8 mouse cellular contexts compared by ENCODE assay signal in genomic region chr5:135904259-135904658, GRCm38 (mm10). TPM values are rescaled to one million over a fixed set of nuclear protein-coding genes. Genes with fewer than 3 reads are reported as not detected.
A peak's percentile ranks its signal among the peaks of the same experiment; 100 is the strongest.
DNase-seq lines count a peak whose midpoint lies in the region; ATAC-seq and TF ChIP-seq lines count a peak whose summit lies in the region.

No protein-coding gene starts in this region.

- DNase-seq in gastrocnemius, adult 2 months, result no peak
- DNase-seq in gastrocnemius, adult 8-10 months (ENCODE audit: low spot score in 2 of 2), result no peak
- no peak for DNase-seq in lung, postnatal 4 days
- DNase-seq in urinary bladder, postnatal 4 days (ENCODE audit: low spot score in 2 of 2), result no peak
- no peak for DNase-seq in cerebellum, postnatal 10 days

- H3K4me2 ChIP-seq in lung, embryonic 15.5 days, result peak overlapping the region; percentile 81
- H3K4me2 ChIP-seq in intestine, postnatal 0 days (replicated peaks; ENCODE audit: low read depth), result peak overlapping the region; percentile 75
- H3K4me2 ChIP-seq in stomach, embryonic 16.5 days (ENCODE audit: low read depth, low read length), result peak overlapping the region; percentile 65

- no peak for TF ChIP-seq CTCF in gastrocnemius, adult 2 months (IDR thresholded peaks at IDR 0.05)
- no peak for TF ChIP-seq CTCF in intestine, postnatal 0 days (IDR thresholded peaks at IDR 0.05; ENCODE audit: low read depth)

- H3K9ac ChIP-seq in lung, embryonic 15.5 days, result no peak overlapping the region
- no peak overlapping the region for H3K9ac ChIP-seq in intestine, postnatal 0 days (ENCODE audit: low read depth, low read length)
- no peak overlapping the region for H3K9ac ChIP-seq in stomach, embryonic 16.5 days (ENCODE audit: low read length)

- no peak for ATAC-seq in lung, embryonic 15.5 days (ENCODE audit: borderline replicate concordance, extremely low read depth, low FRiP score, low TSS enrichment)
- no peak for ATAC-seq in intestine, postnatal 0 days
- no peak for ATAC-seq in stomach, embryonic 16.5 days (ENCODE audit: insufficient read depth, low FRiP score)

- peaks cover 45% of the 10 kb centered on the region for H3K4me1 ChIP-seq in lung, embryonic 15.5 days
- no peaks in the 10 kb centered on the region for H3K4me1 ChIP-seq in intestine, postnatal 0 days (replicated peaks; ENCODE audit: control insufficient read depth, insufficient read depth, low read length)
- H3K4me1 ChIP-seq in stomach, embryonic 16.5 days (ENCODE audit: control insufficient read depth, insufficient read depth, low read length), result no peaks in the 10 kb centered on the region; the same call in 1 of the 2 replicates

- peaks cover 21% of the 10 kb centered on the region; the same call in 1 of the 2 replicates for H3K36me3 ChIP-seq in lung, embryonic 15.5 days
- peaks cover 4% of the 10 kb centered on the region; the same call in 1 of the 2 replicates for H3K36me3 ChIP-seq in intestine, postnatal 0 days (ENCODE audit: control insufficient read depth, insufficient read depth)
- H3K36me3 ChIP-seq in stomach, embryonic 16.5 days (ENCODE audit: control insufficient read depth, insufficient read depth, low read length), result no peaks in the 10 kb centered on the region

- H3K4me3 ChIP-seq in gastrocnemius, adult 2 months, result peak overlapping the region; percentile 70
- H3K4me3 ChIP-seq in lung, embryonic 15.5 days, result no peak overlapping the region
- no peak overlapping the region for H3K4me3 ChIP-seq in intestine, postnatal 0 days (ENCODE audit: low read depth, low read length)
- no peak overlapping the region for H3K4me3 ChIP-seq in stomach, embryonic 16.5 days (replicated peaks; ENCODE audit: low read length)

- 57% methylated on average over 5 of the region's 5 CpGs for WGBS in lung, embryonic 15.5 days
- 64% methylated on average over 5 of the region's 5 CpGs for WGBS in intestine, postnatal 0 days
- 60% methylated on average over 5 of the region's 5 CpGs for WGBS in stomach, embryonic 16.5 days

- intact Hi-C loops in gastrocnemius, adult 2 months (cut with DNase I), result loop anchor here (1.0 to 2.0 kb wide), 2 partner anchors 31 to 59 kb away; no protein-coding TSS in a partner anchor

- no peaks in the 10 kb centered on the region for H3K9me3 ChIP-seq in lung, embryonic 15.5 days
- H3K9me3 ChIP-seq in intestine, postnatal 0 days (ENCODE audit: control insufficient read depth), result no peaks in the 10 kb centered on the region
- H3K9me3 ChIP-seq in stomach, embryonic 16.5 days (replicated peaks; ENCODE audit: control insufficient read depth, low read length), result no peaks in the 10 kb centered on the region

- H3K27me3 ChIP-seq in lung, embryonic 15.5 days, result no peaks in the 10 kb centered on the region
- H3K27me3 ChIP-seq in intestine, postnatal 0 days (replicated peaks; ENCODE audit: control insufficient read depth, insufficient read depth, low read length), result no peaks in the 10 kb centered on the region
- no peaks in the 10 kb centered on the region for H3K27me3 ChIP-seq in stomach, embryonic 16.5 days (ENCODE audit: control insufficient read depth, insufficient read depth, low read length)

- peak overlapping the region; percentile 96 for H3K27ac ChIP-seq in gastrocnemius, adult 2 months
- peak overlapping the region; percentile 77; the same call in 1 of the 2 replicates for H3K27ac ChIP-seq in lung, embryonic 15.5 days
- H3K27ac ChIP-seq in intestine, postnatal 0 days (ENCODE audit: low read depth, low read length), result no peak overlapping the region
- no peak overlapping the region for H3K27ac ChIP-seq in stomach, embryonic 16.5 days (ENCODE audit: low read length)

RNA-seq across cellular contexts. Expression of gene Hspb1, which starts 16.5 kb away (rescaled TPM):
- total RNA-seq in gastrocnemius, adult 2 months (2021), result 100 to 1,000 TPM; 253 to 325 TPM
- 100 to 1,000 TPM; 202 to 250 (median 231) TPM for total RNA-seq in gastrocnemius, adult 8-10 months (2022)
- 114 and 129 TPM in 2 replicates for polyA plus RNA-seq in lung, embryonic 15.5 days (2015; fragmentation: Nextera tagmentation; extraction: Ambion mirVana)
- polyA plus RNA-seq in intestine, postnatal 0 days (2015; fragmentation: Nextera tagmentation; extraction: Ambion mirVana), result 107 and 120 TPM in 2 replicates
- polyA plus RNA-seq in stomach, embryonic 16.5 days (2015; fragmentation: Nextera tagmentation; extraction: Ambion mirVana), result 649 and 704 TPM in 2 replicates

RNA-seq across cellular contexts. Expression of gene Ywhag, which starts 30.2 kb away (rescaled TPM):
- total RNA-seq in gastrocnemius, adult 2 months (2021), result 100 to 1,000 TPM; 289 to 303 TPM
- 100 to 1,000 TPM; 306 to 315 (median 309) TPM for total RNA-seq in gastrocnemius, adult 8-10 months (2022)
- 144 and 156 TPM in 2 replicates for polyA plus RNA-seq in lung, embryonic 15.5 days (2015; fragmentation: Nextera tagmentation; extraction: Ambion mirVana)
- 57.1 and 61.8 TPM in 2 replicates for polyA plus RNA-seq in intestine, postnatal 0 days (2015; fragmentation: Nextera tagmentation; extraction: Ambion mirVana)
- 195 and 199 TPM in 2 replicates for polyA plus RNA-seq in stomach, embryonic 16.5 days (2015; fragmentation: Nextera tagmentation; extraction: Ambion mirVana)

Comparison
In these comparisons a context has a peak if more than half of its experiments do, and no peak if none do; other contexts are left out.
1. H3K27ac ChIP-seq: peak in gastrocnemius, adult 2 months (single experiment) and lung, embryonic 15.5 days (single experiment); none in intestine, postnatal 0 days (single experiment) and stomach, embryonic 16.5 days (single experiment).
2. Peak in every context shown above with its lines, with median percentiles within 50 percentile points of each other: H3K4me2 ChIP-seq.